Mouse (Mus musculus) cerebellum, adult 2 months (tissue): ENCODE data around the gene Ccdc86. TPM values are rescaled to one million over a fixed set of nuclear protein-coding genes. Genes with fewer than 3 reads are reported as not detected.

ENCODE experiments used
- DNase-seq, 2 experiments: peaks; one replicate each; pipeline ENCODE4 v3.0.0; 2021
- H3K27ac ChIP-seq: fragments of 200-500 bp; 2 replicates; pipeline ENCODE4 v1.5.1; 2012; ENCODE audit warnings: low read length, control low read depth, inconsistent platforms; ENCODE audit not compliant: insufficient read depth
- H3K27me3 ChIP-seq: fragments of 200-500 bp; 2 replicates; pipeline ENCODE4 v1.6.1; 2012; ENCODE audit warnings: inconsistent platforms, mild to moderate bottlenecking, low read length, moderate library complexity; ENCODE audit not compliant: control insufficient read depth, insufficient read depth
- H3K4me1 ChIP-seq: fragments of 200-500 bp; 2 replicates; pipeline ENCODE4 v1.6.1; 2011; ENCODE audit warnings: low read length; ENCODE audit not compliant: control insufficient read depth, insufficient read depth
- H3K4me3 ChIP-seq: fragments of 200-500 bp; replicated peaks from 2 replicates; pipeline ENCODE3; 2011; ENCODE audit warnings: mild to moderate bottlenecking, low read depth, low read length, control low read depth; ENCODE audit not compliant: insufficient read depth
- CTCF ChIP-seq: fragments of 200-500 bp; IDR thresholded peaks from 2 replicates; pipeline ENCODE4 v1.5.1; 2011; ENCODE audit warnings: low read depth, mild to moderate bottlenecking, control low read depth, low read length, moderate library complexity, borderline replicate concordance; ENCODE audit not compliant: insufficient read depth
- POLR2A ChIP-seq: fragments of 200-500 bp; IDR thresholded peaks from 2 replicates; pipeline ENCODE4 v1.6.1; 2011; ENCODE audit warnings: low read length, control low read depth, borderline replicate concordance; ENCODE audit not compliant: insufficient read depth
- WGBS: fragments of 180-500 bp; shearing (Covaris S2); methylation state at CpG from one replicate; pipeline ENCODE4 v1.1.7; 2018; 5-methylcytosine and 5-hydroxymethylcytosine counted together
- polyA plus RNA-seq: library from polyadenylated mRNA; depleted of rRNA; stranded (reverse); fragments of >200 nt; gene quantifications from 2 replicates; pipeline ENCODE4 v1.2.3, GENCODE M21; 2012

Gene Ccdc86
- polyA plus RNA-seq, 1 experiment = 5.3 TPM

- no peak overlapping the region for H3K27ac ChIP-seq
- no peak for DNase-seq
- H3K4me1 ChIP-seq = peaks cover 9% of the 10 kb centered on the region
- H3K4me3 ChIP-seq = no peak overlapping the region
- no peaks in the 10 kb centered on the region for H3K27me3 ChIP-seq
- TF ChIP-seq CTCF (no peak), POLR2A (no peak)
- WGBS = 65% methylated on average over 5 of the region's 5 CpGs
Measured at GRCm38 (mm10) chr19:10916506-10916905, 32.6 kb downstream of the Ccdc86 start.

GRCm38 (mm10) chr19:10914870-10915269 lies 34.2 kb downstream of the Ccdc86 start:
- Histone ChIP-seq H3K4me1 (peaks cover 9% of the 10 kb centered on the region), H3K27me3 (no peaks in the 10 kb centered on the region), H3K27ac (no peak overlapping the region), H3K4me3 (no peak overlapping the region)
- no peak for DNase-seq
- 82% methylated on average over 2 of the region's 2 CpGs for WGBS
- TF ChIP-seq CTCF = no peak
- TF ChIP-seq POLR2A = no peak

- WGBS = 64% methylated on average over 7 of the region's 7 CpGs
- no peak overlapping the region for H3K27ac ChIP-seq
- no peaks in the 10 kb centered on the region for H3K27me3 ChIP-seq
- TF ChIP-seq CTCF (no peak), POLR2A (no peak)
- DNase-seq = no peak
- H3K4me3 ChIP-seq = no peak overlapping the region
- peaks cover 9% of the 10 kb centered on the region for H3K4me1 ChIP-seq
Measured at GRCm38 (mm10) chr19:10914291-10914690, 34.8 kb downstream of the Ccdc86 start.

GRCm38 (mm10) chr19:10909087-10909721 lies 39.9 kb downstream of the Ccdc86 start:
- no peak for TF ChIP-seq POLR2A
- TF ChIP-seq CTCF = no peak
- no peaks in the 10 kb centered on the region for H3K4me1 ChIP-seq
- DNase-seq = no peak
- H3K27ac ChIP-seq = no peak overlapping the region
- 87% methylated on average over 6 of the region's 6 CpGs for WGBS
- no peak overlapping the region for H3K4me3 ChIP-seq
- H3K27me3 ChIP-seq = no peaks in the 10 kb centered on the region

- Histone ChIP-seq H3K4me1 (no peaks in the 10 kb centered on the region), H3K27me3 (no peaks in the 10 kb centered on the region), H3K4me3 (no peak overlapping the region), H3K27ac (no peak overlapping the region)
- WGBS = 51% methylated on average over 3 of the region's 3 CpGs
- TF ChIP-seq CTCF (peak; percentile 83), POLR2A (no peak)
- DNase-seq = peak; percentile 58 to 59
Measured at GRCm38 (mm10) chr19:10907891-10908290, 41.2 kb downstream of the Ccdc86 start.

GRCm38 (mm10) chr19:10905728-10906000 lies 43.4 kb downstream of the Ccdc86 start:
- Histone ChIP-seq H3K27me3 (no peaks in the 10 kb centered on the region), H3K4me1 (no peaks in the 10 kb centered on the region), H3K4me3 (no peak overlapping the region), H3K27ac (peak overlapping the region; percentile 71; the same call in 1 of the 2 replicates)
- no peak for DNase-seq
- 76% methylated on average over 5 of the region's 5 CpGs for WGBS
- no peak for TF ChIP-seq CTCF

GRCm38 (mm10) chr19:10904927-10905727 lies 43.9 kb downstream of the Ccdc86 start:
- H3K4me1 ChIP-seq = no peaks in the 10 kb centered on the region; the same call in 1 of the 2 replicates
- peak overlapping the region; percentile 71; the same call in 1 of the 2 replicates for H3K27ac ChIP-seq
- WGBS = 36% methylated on average over 7 of the region's 7 CpGs
- H3K4me3 ChIP-seq = no peak overlapping the region
- H3K27me3 ChIP-seq = no peaks in the 10 kb centered on the region
- peak in 1 of 2 experiments; percentile 48 for DNase-seq
- no peak for TF ChIP-seq POLR2A
- no peak for TF ChIP-seq CTCF

- H3K27ac ChIP-seq = no peak overlapping the region
- no peaks in the 10 kb centered on the region; the same call in 1 of the 2 replicates for H3K4me1 ChIP-seq
- TF ChIP-seq CTCF = no peak
- no peak for TF ChIP-seq POLR2A
- 80% methylated on average over 5 of the region's 5 CpGs for WGBS
- no peak for DNase-seq
- H3K27me3 ChIP-seq = no peaks in the 10 kb centered on the region
- H3K4me3 ChIP-seq = no peak overlapping the region
Measured at GRCm38 (mm10) chr19:10904512-10904911, 44.6 kb downstream of the Ccdc86 start.

GRCm38 (mm10) chr19:10901046-10901445 lies 48.0 kb downstream of the Ccdc86 start:
- no peak for TF ChIP-seq CTCF
- no peak for TF ChIP-seq POLR2A
- H3K27me3 ChIP-seq = no peaks in the 10 kb centered on the region
- DNase-seq = no peak

More at GRCm38 (mm10) chr19:10901046-10901445, 48.0 kb downstream of the Ccdc86 start:
- no peak overlapping the region for H3K4me3 ChIP-seq
- WGBS = 91% methylated on average over 5 of the region's 5 CpGs
- H3K4me1 ChIP-seq = peaks cover 5% of the 10 kb centered on the region
- no peak overlapping the region for H3K27ac ChIP-seq
